Mouse (Mus musculus): ENCODE measurements at regions not wholly inside any gene's neighbourhood (a gene's known extent, or its start where the extent isn't known, plus 50 kb on each side); places are given as distances from the start of the nearest gene placed in this dataset.
"Not testable (repeated sequence)": the region's sequence is repeated elsewhere in the genome, so short reads cannot be mapped to it uniquely, and the experiment has no call there.

DNA sequence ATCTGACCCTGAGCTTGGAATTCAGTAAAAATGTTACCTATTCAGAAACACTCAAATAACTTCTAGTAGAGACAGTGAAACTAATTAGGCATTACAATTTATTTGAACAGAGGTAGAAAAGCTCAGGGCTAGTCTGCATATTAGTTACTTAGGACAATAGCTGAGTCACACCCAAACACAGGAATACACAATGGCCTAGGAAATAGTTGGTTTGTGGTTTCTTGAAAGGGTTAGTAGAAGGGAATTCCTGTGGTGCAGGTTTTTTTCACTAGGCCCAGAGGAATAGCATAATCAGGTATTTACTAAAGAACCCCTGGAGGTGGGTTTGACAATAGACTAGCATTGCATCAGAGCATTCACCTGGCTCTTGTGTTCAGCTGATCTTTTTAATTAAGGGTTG is 513.9 kb downstream of the Dnajb9 start:
- H3K4me1 ChIP-seq (ENCODE audit: control insufficient read depth in 2 of 2, insufficient read depth in 2 of 2, low read length in 2 of 2, poor library complexity in 1 of 2); in situ Hi-C loops (cut with MboI; ENCODE audit: low sequenced_read_pairs in 2 of 2, unreplicated experiment in 2 of 2); H3K9ac ChIP-seq (ENCODE audit: insufficient read depth, low read depth, low read length, poor library complexity, severe bottlenecking); H3K27ac ChIP-seq (ENCODE audit: insufficient read depth, low read depth, low read length, poor library complexity, severe bottlenecking); H3K9me3 ChIP-seq (ENCODE audit: control insufficient read depth, insufficient read depth, low read depth, low read length); DNase-seq (ENCODE audit: low read depth, low spot score); H3K36me3 ChIP-seq (ENCODE audit: control insufficient read depth, insufficient read depth, low read length, poor library complexity, severe bottlenecking); H3K4me3 ChIP-seq (ENCODE audit: insufficient read depth in 1 of 2, low read depth in 1 of 2, low read length in 2 of 2, poor library complexity in 1 of 2, severe bottlenecking in 1 of 2): not testable (repeated sequence)
- TF ChIP-seq ZNF384 (IDR thresholded peaks at IDR 0.05; ENCODE audit: low read depth, low read length), result peak; percentile 33; the same call in 1 of the 2 replicates

DNA sequence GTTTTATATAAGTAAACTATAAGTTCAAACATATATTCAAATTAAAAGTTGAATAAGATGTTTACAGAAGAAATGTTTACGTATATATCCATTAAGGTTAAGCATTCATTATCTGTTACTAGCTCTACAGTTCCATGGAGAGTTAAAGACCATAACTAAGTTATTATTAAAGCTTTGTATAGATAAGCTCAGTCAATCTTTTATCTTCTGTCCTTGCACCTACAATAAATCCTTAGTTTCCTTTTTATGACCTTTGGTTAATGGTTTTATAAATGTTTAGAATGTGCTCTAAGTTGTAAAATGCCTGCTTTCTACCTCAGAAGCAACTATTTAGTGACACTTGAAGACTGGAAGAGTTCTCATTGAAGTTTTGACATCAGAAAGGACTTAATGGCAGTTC is 562.1 kb downstream of the Dnajb9 start:
- Histone ChIP-seq H3K9me3 (ENCODE audit: control insufficient read depth, insufficient read depth, low read depth, low read length) (no peaks in the 10 kb centered on the region), H3K4me1 (ENCODE audit: control insufficient read depth in 2 of 2, insufficient read depth in 2 of 2, low read length in 2 of 2, poor library complexity in 1 of 2) (no peaks in the 10 kb centered on the region), H3K4me3 (ENCODE audit: insufficient read depth in 1 of 2, low read depth in 1 of 2, low read length in 2 of 2, poor library complexity in 1 of 2, severe bottlenecking in 1 of 2) (no peak overlapping the region), H3K9ac (ENCODE audit: insufficient read depth, low read depth, low read length, poor library complexity, severe bottlenecking) (no peak overlapping the region), H3K27ac (ENCODE audit: insufficient read depth, low read depth, low read length, poor library complexity, severe bottlenecking) (no peak overlapping the region), H3K36me3 (ENCODE audit: control insufficient read depth, insufficient read depth, low read length, poor library complexity, severe bottlenecking) (no peaks in the 10 kb centered on the region)
- TF ChIP-seq ZC3H11A (IDR thresholded peaks at IDR 0.05; ENCODE audit: borderline replicate concordance, low read depth, low read length) (no peak), MAFK (IDR thresholded peaks at IDR 0.05; ENCODE audit: insufficient read depth, low read depth, low read length) (no peak), CHD2 (IDR thresholded peaks at IDR 0.05; ENCODE audit: low read depth, low read length) (no peak), HCFC1 (IDR thresholded peaks at IDR 0.05; ENCODE audit: borderline replicate concordance, insufficient read depth, low read length) (no peak), ZNF384 (IDR thresholded peaks at IDR 0.05; ENCODE audit: low read depth, low read length) (no peak)
- in situ Hi-C loops (cut with MboI; ENCODE audit: low sequenced_read_pairs in 2 of 2, unreplicated experiment in 2 of 2), result no loop called here
- no peak for DNase-seq (ENCODE audit: low read depth, low spot score)

DNA sequence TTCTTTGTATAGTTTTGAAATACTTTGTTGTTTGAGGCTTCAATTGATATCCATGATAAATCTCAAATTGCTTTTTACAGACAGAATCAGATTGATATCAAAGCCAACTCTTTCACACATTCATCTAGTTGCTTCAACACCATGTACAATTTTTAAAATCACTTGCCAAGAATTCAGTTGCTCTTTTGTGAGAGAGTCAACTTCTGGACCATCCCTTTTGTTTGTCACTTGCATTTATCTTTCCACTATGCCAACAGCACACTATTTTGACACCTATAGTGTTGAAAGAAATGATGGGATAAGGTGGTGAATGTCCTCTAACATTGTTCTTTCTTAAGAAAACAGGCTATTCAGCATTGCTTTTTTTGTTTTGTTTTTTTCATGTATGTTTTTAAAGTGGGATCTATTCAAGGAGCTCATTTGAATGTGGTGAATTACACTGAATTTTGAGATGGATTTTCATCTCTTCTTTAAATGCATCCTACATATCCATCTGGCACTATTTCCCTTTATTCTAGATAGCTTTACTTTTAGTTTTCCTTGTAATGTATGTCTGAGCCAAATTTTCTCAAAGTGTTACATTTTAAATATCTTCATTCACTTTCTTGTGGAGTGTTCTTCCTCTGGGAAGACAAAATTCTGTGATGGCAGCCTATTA is 568.8 kb downstream of the Dnajb9 start:
- in situ Hi-C loops (cut with MboI; ENCODE audit: low sequenced_read_pairs in 2 of 2, unreplicated experiment in 2 of 2), result no loop called here
- no peak overlapping the region for H3K9ac ChIP-seq (ENCODE audit: insufficient read depth, low read depth, low read length, poor library complexity, severe bottlenecking)
- DNase-seq (ENCODE audit: low read depth, low spot score), result no peak
- H3K27ac ChIP-seq (ENCODE audit: insufficient read depth, low read depth, low read length, poor library complexity, severe bottlenecking), result no peak overlapping the region
- H3K4me1 ChIP-seq (ENCODE audit: control insufficient read depth in 2 of 2, insufficient read depth in 2 of 2, low read length in 2 of 2, poor library complexity in 1 of 2), result no peaks in the 10 kb centered on the region
- H3K9me3 ChIP-seq (ENCODE audit: control insufficient read depth, insufficient read depth, low read depth, low read length), result no peaks in the 10 kb centered on the region
- TF ChIP-seq HCFC1 (IDR thresholded peaks at IDR 0.05; ENCODE audit: borderline replicate concordance, insufficient read depth, low read length) (no peak), ZNF384 (IDR thresholded peaks at IDR 0.05; ENCODE audit: low read depth, low read length) (no peak)
- H3K4me3 ChIP-seq (ENCODE audit: insufficient read depth in 1 of 2, low read depth in 1 of 2, low read length in 2 of 2, poor library complexity in 1 of 2, severe bottlenecking in 1 of 2), result no peak overlapping the region
- H3K36me3 ChIP-seq (ENCODE audit: control insufficient read depth, insufficient read depth, low read length, poor library complexity, severe bottlenecking), result no peaks in the 10 kb centered on the region

Data from ES-E14 (cell line).